Mouse (Mus musculus): ENCODE data around the gene Cx3cl1.

- TF ChIP-seq TAL1 (conservative IDR thresholded peaks at IDR 0.05; ENCODE audit: low read depth, low read length): no peak
- TF ChIP-seq CTCF (IDR thresholded peaks at IDR 0.05; ENCODE audit: low read depth, low read length): no peak
These were observed 10.0 kb downstream of the Cx3cl1 start for GRCm38 (mm10) chr8:94781838-94782235.
